Mouse (Mus musculus): Measurements from ENCODE around the gene Myo16.

DNA sequence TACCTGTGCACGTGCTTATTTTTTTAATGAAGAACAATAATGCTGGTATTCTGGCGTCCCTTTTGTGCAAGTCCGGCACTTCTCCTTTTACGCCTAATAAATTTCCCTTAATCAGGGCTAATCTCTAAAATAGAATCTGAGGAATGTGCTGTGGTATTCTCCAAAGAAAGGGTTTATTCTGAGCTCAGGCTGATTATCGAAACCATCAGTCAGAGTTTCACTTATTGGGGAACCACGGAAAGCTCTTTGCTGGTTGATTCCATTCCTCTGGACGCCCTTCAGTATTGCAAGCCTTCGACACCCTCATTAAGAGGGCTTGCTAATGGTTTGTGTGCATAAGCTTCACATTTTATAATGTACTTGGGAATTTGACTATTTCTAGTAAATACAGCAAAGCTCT, 475.0 kb downstream of the Myo16 start:
- TF ChIP-seq EP300 (IDR thresholded peaks at IDR 0.05; ENCODE audit: low read depth): no peak
- TF ChIP-seq CTCF (IDR thresholded peaks at IDR 0.05; ENCODE audit: low read depth): no peak
